Mouse (Mus musculus): ENCODE data around the gene Nqo2. TPM values are rescaled to one million over a fixed set of nuclear protein-coding genes. Genes with fewer than 3 reads are reported as not detected.
"Not testable (repeated sequence)": the region's sequence is repeated elsewhere in the genome, so short reads cannot be mapped to it uniquely, and the experiment has no call there.

Nqo2 gene
- polyA plus RNA-seq, 1 experiment from 2014 or later: 22.8 TPM

DNA sequence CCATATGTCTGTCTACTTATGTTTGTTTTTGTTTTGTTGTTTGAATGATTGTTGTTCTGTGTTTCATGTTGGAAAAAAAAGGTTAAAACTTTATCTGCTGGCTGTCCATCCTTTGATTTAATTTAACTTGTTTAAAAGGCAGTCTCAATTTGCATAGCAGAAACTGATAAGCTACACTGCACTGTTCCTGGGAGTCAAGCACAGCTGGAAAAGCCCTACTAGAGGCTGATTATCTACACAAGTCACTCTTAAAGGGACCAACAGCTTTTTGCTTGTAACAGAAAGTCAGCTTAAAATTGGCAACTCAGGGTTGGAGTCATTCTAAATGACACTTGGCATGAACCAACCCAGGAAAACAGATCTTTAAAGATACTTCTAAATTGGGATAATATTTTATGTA, 26.9 kb upstream of the Nqo2 start:
- not testable (repeated sequence) for H3K4me1 ChIP-seq (ENCODE audit: control insufficient read depth, insufficient read depth, low read length); H3K9me3 ChIP-seq (ENCODE audit: control insufficient read depth, low read length); H3K9ac ChIP-seq (ENCODE audit: low read length); H3K4me3 ChIP-seq (ENCODE audit: low read depth, low read length); H3K27me3 ChIP-seq (ENCODE audit: control insufficient read depth, insufficient read depth, low read length); H3K27ac ChIP-seq (ENCODE audit: low read depth, low read length); ATAC-seq (ENCODE audit: insufficient read depth, low FRiP score, low TSS enrichment); H3K36me3 ChIP-seq (ENCODE audit: control insufficient read depth, insufficient read depth, low read length); DNase-seq (ENCODE audit: low spot score); H3K4me2 ChIP-seq (ENCODE audit: low read depth)

DNA sequence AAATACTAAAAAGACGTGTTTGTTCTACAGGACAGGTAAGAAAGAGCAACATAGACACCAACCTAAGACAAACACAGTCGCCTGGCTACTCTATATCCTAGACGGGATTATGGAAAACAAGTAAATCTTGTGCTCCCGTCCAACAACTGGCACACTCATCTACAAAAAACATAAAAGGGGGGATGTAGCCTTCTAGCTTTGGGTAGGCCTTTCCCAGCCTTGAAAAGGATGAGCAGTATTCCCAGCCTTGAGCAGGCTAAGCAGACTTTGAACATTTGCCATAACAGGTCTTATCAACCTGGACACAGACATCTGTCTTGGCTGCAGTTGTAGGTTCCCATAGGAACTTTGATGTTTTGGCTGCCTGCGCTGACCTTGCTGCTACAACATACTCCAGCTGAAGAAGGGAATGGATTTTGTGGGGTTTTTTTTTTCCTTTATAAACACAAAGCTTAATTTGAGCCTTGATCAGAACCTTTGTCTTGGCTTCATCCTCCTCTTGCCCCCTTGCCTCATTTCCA, 23.1 kb upstream of the Nqo2 start:
- 89% methylated on average over 5 of the region's 5 CpGs for WGBS
- H3K27me3 ChIP-seq (ENCODE audit: control insufficient read depth, insufficient read depth, low read length): no peaks in the 10 kb centered on the region
- H3K4me3 ChIP-seq (ENCODE audit: low read depth, low read length): no peak overlapping the region
- no peak for ATAC-seq (ENCODE audit: insufficient read depth, low FRiP score, low TSS enrichment)
- no peak overlapping the region for H3K27ac ChIP-seq (ENCODE audit: low read depth, low read length)
- no peaks in the 10 kb centered on the region for H3K4me1 ChIP-seq (ENCODE audit: control insufficient read depth, insufficient read depth, low read length)
- H3K36me3 ChIP-seq (ENCODE audit: control insufficient read depth, insufficient read depth, low read length): no peaks in the 10 kb centered on the region
- no peak overlapping the region for H3K9ac ChIP-seq (ENCODE audit: low read length)
- DNase-seq (ENCODE audit: low spot score): no peak
- H3K9me3 ChIP-seq (ENCODE audit: control insufficient read depth, low read length): no peaks in the 10 kb centered on the region
- no peak overlapping the region for H3K4me2 ChIP-seq (ENCODE audit: low read depth)

DNA sequence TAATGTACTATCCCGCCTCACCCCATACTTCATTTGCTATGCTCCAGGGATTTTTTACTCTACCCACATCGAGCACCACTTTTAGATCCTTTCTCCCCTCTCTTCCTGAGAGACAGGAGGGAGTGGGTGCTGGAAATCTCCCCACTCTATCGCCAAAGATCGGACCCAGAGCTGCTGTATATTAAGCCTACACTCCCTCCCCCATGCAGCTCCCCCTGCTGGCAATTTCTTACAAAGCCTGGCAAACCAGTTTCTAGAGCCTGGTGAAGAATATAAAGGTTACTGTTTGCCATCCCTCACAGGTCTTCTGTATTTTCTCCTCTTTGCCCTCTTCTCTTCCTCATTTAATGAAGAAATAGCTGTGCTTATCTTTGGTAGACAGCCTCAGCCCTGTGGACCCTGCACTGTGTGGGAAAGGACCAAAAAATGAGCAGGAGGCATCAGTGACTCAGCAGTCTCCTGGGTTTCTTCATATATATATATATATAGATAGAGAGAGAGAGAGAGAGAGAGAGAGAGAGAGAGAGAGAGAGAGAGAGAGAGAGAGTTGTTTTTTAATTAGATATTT, 22.2 kb upstream of the Nqo2 start:
- no peaks in the 10 kb centered on the region for H3K9me3 ChIP-seq (ENCODE audit: control insufficient read depth, low read length)
- H3K9ac ChIP-seq (ENCODE audit: low read length): no peak overlapping the region
- no peaks in the 10 kb centered on the region for H3K27me3 ChIP-seq (ENCODE audit: control insufficient read depth, insufficient read depth, low read length)
- ATAC-seq (ENCODE audit: insufficient read depth, low FRiP score, low TSS enrichment) (no peak), DNase-seq (ENCODE audit: low spot score) (peak; percentile 31)
- no peaks in the 10 kb centered on the region for H3K4me1 ChIP-seq (ENCODE audit: control insufficient read depth, insufficient read depth, low read length)
- no peaks in the 10 kb centered on the region for H3K36me3 ChIP-seq (ENCODE audit: control insufficient read depth, insufficient read depth, low read length)
- no peak overlapping the region for H3K4me2 ChIP-seq (ENCODE audit: low read depth)
- no peak overlapping the region for H3K4me3 ChIP-seq (ENCODE audit: low read depth, low read length)
- H3K27ac ChIP-seq (ENCODE audit: low read depth, low read length): no peak overlapping the region
- whole genome bisulfite sequencing: 56% methylated on average over 4 of the region's 4 CpGs

DNA sequence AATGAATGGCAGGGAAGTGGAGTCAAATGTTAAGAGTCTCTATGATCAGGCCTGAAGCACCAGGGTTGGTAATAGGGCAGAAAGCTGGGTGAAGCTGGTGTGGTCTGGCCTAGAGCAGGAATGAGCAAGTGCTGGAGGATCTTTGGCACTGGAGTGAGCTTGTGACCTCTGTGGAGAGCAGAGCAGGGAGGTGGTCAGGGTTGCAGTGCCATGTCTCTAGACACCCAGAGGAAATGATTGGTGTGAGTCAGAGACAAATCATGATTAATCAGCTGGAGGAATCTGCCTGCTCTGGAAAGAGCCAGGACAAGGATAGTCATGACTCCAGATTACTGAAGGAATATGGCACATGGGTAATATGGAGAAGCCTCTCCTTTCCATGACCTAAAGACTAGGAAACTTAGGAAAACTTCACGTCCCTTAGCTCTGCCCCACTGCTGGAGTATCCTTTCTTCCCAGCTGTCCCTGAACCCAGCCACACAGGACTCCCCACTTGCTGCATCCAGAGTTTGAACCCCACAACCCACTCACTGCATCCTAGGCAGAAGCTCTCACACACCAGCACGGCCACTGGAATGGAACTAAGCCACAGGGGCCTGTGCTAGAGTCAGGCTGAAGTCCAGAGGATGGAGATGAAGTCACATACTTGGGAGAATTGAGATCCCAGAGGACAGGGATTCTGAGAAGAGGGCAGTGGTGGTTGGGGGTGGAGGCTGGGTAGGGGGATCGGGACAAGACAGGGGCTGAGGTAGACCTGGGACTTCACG, 13.0 kb upstream of the Nqo2 start:
- Histone ChIP-seq H3K4me1 (ENCODE audit: control insufficient read depth, insufficient read depth, low read length) (no peaks in the 10 kb centered on the region), H3K4me3 (ENCODE audit: low read depth, low read length) (no peak overlapping the region), H3K9me3 (ENCODE audit: control insufficient read depth, low read length) (no peaks in the 10 kb centered on the region), H3K27me3 (ENCODE audit: control insufficient read depth, insufficient read depth, low read length) (no peaks in the 10 kb centered on the region), H3K9ac (ENCODE audit: low read length) (no peak overlapping the region), H3K4me2 (ENCODE audit: low read depth) (no peak overlapping the region), H3K27ac (ENCODE audit: low read depth, low read length) (no peak overlapping the region), H3K36me3 (ENCODE audit: control insufficient read depth, insufficient read depth, low read length) (no peaks in the 10 kb centered on the region)
- 85% methylated on average over 4 of the region's 4 CpGs for WGBS
- ATAC-seq (ENCODE audit: insufficient read depth, low FRiP score, low TSS enrichment): no peak
- no peak for DNase-seq (ENCODE audit: low spot score)

DNA sequence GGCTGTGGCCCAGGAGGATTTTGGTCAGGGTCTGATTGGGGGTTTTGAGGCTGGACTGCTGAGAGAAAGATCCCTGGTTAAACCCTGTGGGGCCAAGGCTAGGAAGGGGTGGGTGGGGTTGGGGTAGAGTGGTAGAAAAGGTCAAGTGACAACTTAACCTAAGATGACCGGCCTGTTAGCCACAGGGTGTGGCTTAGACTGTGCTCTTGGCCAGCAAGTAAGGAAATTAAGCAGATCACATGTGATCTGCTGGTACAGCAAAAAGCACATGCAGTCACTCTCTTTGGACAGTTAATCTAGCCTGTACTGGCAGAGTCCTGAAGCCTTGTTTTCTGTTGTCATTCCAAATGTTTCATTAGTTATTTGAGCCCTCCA, 12.4 kb upstream of the Nqo2 start:
- no peak overlapping the region for H3K4me3 ChIP-seq (ENCODE audit: low read depth, low read length)
- H3K36me3 ChIP-seq (ENCODE audit: control insufficient read depth, insufficient read depth, low read length): no peaks in the 10 kb centered on the region
- H3K27me3 ChIP-seq (ENCODE audit: control insufficient read depth, insufficient read depth, low read length): no peaks in the 10 kb centered on the region
- no peak overlapping the region for H3K4me2 ChIP-seq (ENCODE audit: low read depth)
- ATAC-seq (ENCODE audit: insufficient read depth, low FRiP score, low TSS enrichment): no peak
- DNase-seq (ENCODE audit: low spot score): no peak
- H3K9ac ChIP-seq (ENCODE audit: low read length): no peak overlapping the region
- 59% methylated on average over 1 of the region's 1 CpGs for WGBS
- H3K4me1 ChIP-seq (ENCODE audit: control insufficient read depth, insufficient read depth, low read length): no peaks in the 10 kb centered on the region
- no peaks in the 10 kb centered on the region for H3K9me3 ChIP-seq (ENCODE audit: control insufficient read depth, low read length)
- H3K27ac ChIP-seq (ENCODE audit: low read depth, low read length): no peak overlapping the region

DNA sequence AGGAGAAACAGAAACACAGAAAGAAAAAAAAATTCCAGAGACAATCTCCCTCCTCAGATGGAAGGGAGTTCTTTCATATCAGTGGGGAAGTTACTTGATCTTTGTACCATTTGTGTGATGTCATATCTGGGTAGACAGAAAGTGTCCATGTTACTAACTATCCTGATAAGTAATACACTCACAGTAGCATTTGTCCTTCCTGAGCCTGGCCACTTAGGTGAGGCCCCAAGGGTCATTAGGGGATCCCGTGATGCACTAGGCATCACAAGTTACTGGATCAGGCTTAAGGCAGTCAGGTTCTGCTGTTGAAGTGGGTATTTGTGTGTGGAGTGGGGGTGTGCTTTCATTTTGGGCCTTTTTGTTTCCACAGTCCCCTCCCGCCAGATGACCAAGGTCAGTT, 11.5 kb upstream of the Nqo2 start:
- Histone ChIP-seq H3K4me1 (ENCODE audit: control insufficient read depth, insufficient read depth, low read length) (no peaks in the 10 kb centered on the region), H3K36me3 (ENCODE audit: control insufficient read depth, insufficient read depth, low read length) (no peaks in the 10 kb centered on the region), H3K4me2 (ENCODE audit: low read depth) (no peak overlapping the region), H3K9me3 (ENCODE audit: control insufficient read depth, low read length) (no peaks in the 10 kb centered on the region), H3K4me3 (ENCODE audit: low read depth, low read length) (no peak overlapping the region), H3K27ac (ENCODE audit: low read depth, low read length) (no peak overlapping the region), H3K9ac (ENCODE audit: low read length) (no peak overlapping the region), H3K27me3 (ENCODE audit: control insufficient read depth, insufficient read depth, low read length) (no peaks in the 10 kb centered on the region)
- 88% methylated on average over 2 of the region's 2 CpGs for WGBS
- DNase-seq (ENCODE audit: low spot score) (no peak), ATAC-seq (ENCODE audit: insufficient read depth, low FRiP score, low TSS enrichment) (no peak)

DNA sequence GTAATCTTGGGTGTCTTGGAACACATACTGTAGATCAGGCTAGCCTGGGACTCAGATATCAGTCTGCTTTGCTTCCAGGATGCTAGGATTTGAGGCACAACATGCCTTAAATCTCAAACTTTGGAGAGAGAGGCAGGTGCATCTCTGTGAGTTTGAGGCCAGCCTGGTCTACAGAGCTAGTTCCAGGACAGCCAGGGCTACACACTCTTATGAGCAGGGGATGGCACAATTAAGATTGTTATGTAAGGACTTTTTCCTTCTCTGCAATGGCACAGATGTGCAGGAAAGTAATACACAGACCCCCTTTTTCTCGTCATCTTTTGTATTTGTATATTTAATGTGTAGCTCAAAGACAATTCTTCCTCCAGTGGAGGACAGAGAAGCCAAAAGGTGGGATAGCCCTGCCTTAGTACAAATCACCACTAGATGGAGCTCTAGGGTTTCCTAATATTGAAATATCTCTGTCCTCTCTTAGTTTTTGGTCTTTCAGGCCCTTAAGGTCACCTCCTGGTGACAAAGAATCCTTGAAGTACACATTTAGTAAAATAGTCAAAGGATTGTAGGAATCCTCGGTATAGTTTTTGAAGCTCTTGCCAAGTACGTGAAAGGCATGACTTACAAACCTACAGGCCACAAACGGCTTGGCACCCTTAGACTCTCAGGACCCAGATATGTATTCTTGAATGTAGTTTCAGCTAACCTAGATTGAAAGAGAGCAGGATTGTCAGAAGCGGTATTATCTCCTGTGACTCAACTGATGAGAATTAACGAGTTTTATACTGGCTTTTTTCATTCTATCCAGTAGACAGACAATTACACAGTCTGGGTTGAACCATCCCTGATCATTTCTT, 7.7 kb upstream of the Nqo2 start:
- ATAC-seq (ENCODE audit: insufficient read depth, low FRiP score, low TSS enrichment): peak; percentile 48; the same call in 1 of the 2 replicates
- peak; percentile 13 for DNase-seq (ENCODE audit: low spot score)
- no peak overlapping the region for H3K9ac ChIP-seq (ENCODE audit: low read length)
- no peaks in the 10 kb centered on the region for H3K9me3 ChIP-seq (ENCODE audit: control insufficient read depth, low read length)
- no peak overlapping the region for H3K4me3 ChIP-seq (ENCODE audit: low read depth, low read length)
- no peaks in the 10 kb centered on the region for H3K36me3 ChIP-seq (ENCODE audit: control insufficient read depth, insufficient read depth, low read length)
- no peaks in the 10 kb centered on the region for H3K4me1 ChIP-seq (ENCODE audit: control insufficient read depth, insufficient read depth, low read length)
- 42% methylated on average over 6 of the region's 6 CpGs for WGBS
- H3K27me3 ChIP-seq (ENCODE audit: control insufficient read depth, insufficient read depth, low read length): no peaks in the 10 kb centered on the region
- no peak overlapping the region for H3K27ac ChIP-seq (ENCODE audit: low read depth, low read length)
- no peak overlapping the region for H3K4me2 ChIP-seq (ENCODE audit: low read depth)

DNA sequence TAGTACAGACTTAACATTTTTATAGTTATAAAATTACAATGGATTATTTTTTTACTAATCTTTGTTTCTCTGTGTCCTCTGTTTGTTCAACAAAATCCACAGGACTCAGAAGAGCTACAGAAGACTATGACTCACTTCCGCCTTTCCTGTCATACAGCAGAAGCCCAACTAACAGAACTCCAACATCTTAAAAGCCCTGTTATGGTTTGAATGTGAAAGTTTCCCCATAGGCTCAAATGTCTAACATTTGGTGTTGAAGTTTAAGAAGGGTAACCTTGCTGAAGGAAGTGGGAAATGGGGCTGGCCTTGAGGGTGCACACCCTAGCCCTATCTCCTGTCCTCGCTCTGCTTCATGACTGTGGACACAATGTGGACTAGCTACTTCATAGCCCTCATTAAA, 4.7 kb upstream of the Nqo2 start:
- H3K9me3 ChIP-seq (ENCODE audit: control insufficient read depth, low read length): no peaks in the 10 kb centered on the region
- H3K4me3 ChIP-seq (ENCODE audit: low read depth, low read length): no peak overlapping the region
- no peak for DNase-seq (ENCODE audit: low spot score)
- no peak overlapping the region for H3K9ac ChIP-seq (ENCODE audit: low read length)
- no peak for ATAC-seq (ENCODE audit: insufficient read depth, low FRiP score, low TSS enrichment)
- H3K4me2 ChIP-seq (ENCODE audit: low read depth): no peak overlapping the region
- H3K4me1 ChIP-seq (ENCODE audit: control insufficient read depth, insufficient read depth, low read length): no peaks in the 10 kb centered on the region
- 91% methylated on average over 2 of the region's 2 CpGs for WGBS
- H3K36me3 ChIP-seq (ENCODE audit: control insufficient read depth, insufficient read depth, low read length): no peaks in the 10 kb centered on the region
- H3K27ac ChIP-seq (ENCODE audit: low read depth, low read length): no peak overlapping the region
- H3K27me3 ChIP-seq (ENCODE audit: control insufficient read depth, insufficient read depth, low read length): no peaks in the 10 kb centered on the region

Measured in neural tube, embryonic 11.5 days (tissue).